Mouse (Mus musculus): ENCODE results near the gene Fzd2. TPM values are rescaled to one million over a fixed set of nuclear protein-coding genes. Genes with fewer than 3 reads are reported as not detected.

The Fzd2 gene
- total RNA-seq, 2 experiments from 2014 or later: not detected

GRCm38 (mm10) chr11:102656326-102656926 is 52.2 kb downstream of the Fzd2 start:
- ATAC-seq (replicated peaks; ENCODE audit: low FRiP score, poor library complexity, severe bottlenecking): no peak

GRCm38 (mm10) chr11:102656931-102657330 is 52.7 kb downstream of the Fzd2 start:
- no peak for ATAC-seq (replicated peaks; ENCODE audit: low FRiP score, poor library complexity, severe bottlenecking)

Other genes with a start within 250 kb of the Fzd2 start
- gene Slc4a1, start 238.2 kb upstream of the Fzd2 start, total RNA-seq (2015; ENCODE audit: low replicate concordance): 5,198 and 5,361 TPM in 2 replicates
- gene Slc4a1, start 238.2 kb upstream of the Fzd2 start, total RNA-seq (2017; ENCODE audit: low replicate concordance): 5,184 and 5,388 TPM in 2 replicates
- gene Rundc3a, start 211.0 kb upstream of the Fzd2 start, total RNA-seq (2015; ENCODE audit: low replicate concordance): not detected in 2 replicates
- not detected in 2 replicates for gene Rundc3a, start 211.0 kb upstream of the Fzd2 start, total RNA-seq (2017; ENCODE audit: low replicate concordance)
- gene Slc25a39, start 196.4 kb upstream of the Fzd2 start, total RNA-seq (2015; ENCODE audit: low replicate concordance): 211 and 271 TPM in 2 replicates
- 78.9 and 80.8 TPM in 2 replicates for gene Slc25a39, start 196.4 kb upstream of the Fzd2 start, total RNA-seq (2017; ENCODE audit: low replicate concordance)
- 90.1 and 125 TPM in 2 replicates for gene Grn, start 174.1 kb upstream of the Fzd2 start, total RNA-seq (2015; ENCODE audit: low replicate concordance)
- gene Grn, start 174.1 kb upstream of the Fzd2 start, total RNA-seq (2017; ENCODE audit: low replicate concordance): 38.5 and 49.9 TPM in 2 replicates
- gene Fam171a2, start 156.7 kb upstream of the Fzd2 start, total RNA-seq (2015; ENCODE audit: low replicate concordance): not detected in 2 replicates
- not detected in 2 replicates for gene Fam171a2, start 156.7 kb upstream of the Fzd2 start, total RNA-seq (2017; ENCODE audit: low replicate concordance)
- 4.2 and 15.9 TPM in 2 replicates for gene Itga2b, start 134.3 kb upstream of the Fzd2 start, total RNA-seq (2015; ENCODE audit: low replicate concordance)
- gene Itga2b, start 134.3 kb upstream of the Fzd2 start, total RNA-seq (2017; ENCODE audit: low replicate concordance): 20.4 and 34.3 TPM in 2 replicates
- gene Gpatch8, start 48.0 kb upstream of the Fzd2 start, total RNA-seq (2015; ENCODE audit: low replicate concordance): 50.5 and 65.4 TPM in 2 replicates
- 57.3 and 90.6 TPM in 2 replicates for gene Gpatch8, start 48.0 kb upstream of the Fzd2 start, total RNA-seq (2017; ENCODE audit: low replicate concordance)
- not detected in 2 replicates for gene Gm11627, start 24.9 kb upstream of the Fzd2 start, total RNA-seq (2015; ENCODE audit: low replicate concordance)
- gene Gm11627, start 24.9 kb upstream of the Fzd2 start, total RNA-seq (2017; ENCODE audit: low replicate concordance): not detected in 2 replicates
- gene Meioc, start 59.3 kb downstream of the Fzd2 start, total RNA-seq (2015; ENCODE audit: low replicate concordance): not detected in 2 replicates
- not detected in 2 replicates for gene Meioc, start 59.3 kb downstream of the Fzd2 start, total RNA-seq (2017; ENCODE audit: low replicate concordance)
- 6.7 and 7.6 TPM in 2 replicates for gene Ccdc43, start 93.4 kb downstream of the Fzd2 start, total RNA-seq (2015; ENCODE audit: low replicate concordance)
- gene Ccdc43, start 93.4 kb downstream of the Fzd2 start, total RNA-seq (2017; ENCODE audit: low replicate concordance): 4.0 and 8.1 TPM in 2 replicates
- not detected in 2 replicates for gene Adam11, start 157.0 kb downstream of the Fzd2 start, total RNA-seq (2015; ENCODE audit: low replicate concordance)
- gene Adam11, start 157.0 kb downstream of the Fzd2 start, total RNA-seq (2017; ENCODE audit: low replicate concordance): not detected in 2 replicates
- not detected in 2 replicates for gene Gjc1, start 215.3 kb downstream of the Fzd2 start, total RNA-seq (2015; ENCODE audit: low replicate concordance)
- not detected in 2 replicates for gene Gjc1, start 215.3 kb downstream of the Fzd2 start, total RNA-seq (2017; ENCODE audit: low replicate concordance)
- not detected in 2 replicates for gene Higd1b, start 231.5 kb downstream of the Fzd2 start, total RNA-seq (2015; ENCODE audit: low replicate concordance)
- gene Higd1b, start 231.5 kb downstream of the Fzd2 start, total RNA-seq (2017; ENCODE audit: low replicate concordance): not detected in 2 replicates